Mouse (Mus musculus): ENCODE data around the gene Gm28048.

GRCm38 (mm10) chr11:22799987-22800424 is 181.9 kb downstream of the Gm28048 start:
- TF ChIP-seq CTCF (IDR thresholded peaks at IDR 0.05; ENCODE audit: borderline replicate concordance, insufficient read depth, low read depth, low read length) (no peak), POLR2A (IDR thresholded peaks at IDR 0.05; ENCODE audit: borderline replicate concordance, insufficient read depth, low read length) (no peak)

Measured in cerebellum, adult 2 months (tissue).